Mouse (Mus musculus) lung, adult 2 months (tissue): Measurements from ENCODE around the gene Fscn2. TPM values are rescaled to one million over a fixed set of nuclear protein-coding genes. Genes with fewer than 3 reads are reported as not detected.

ENCODE experiments used
- DNase-seq: peaks from one replicate; pipeline ENCODE4 v3.0.0; 2022
- H3K4me1 ChIP-seq: fragments of 200-500 bp; 2 replicates; pipeline ENCODE4 v1.6.1; 2011; ENCODE audit warnings: low read length; ENCODE audit not compliant: control insufficient read depth, insufficient read depth
- H3K4me3 ChIP-seq: fragments of 200-500 bp; replicated peaks from 2 replicates; pipeline ENCODE3; 2011; ENCODE audit warnings: low read depth, mild to moderate bottlenecking, control low read depth, low read length; ENCODE audit errors: extremely low read depth
- CTCF ChIP-seq: fragments of 200-500 bp; IDR thresholded peaks from 2 replicates; pipeline ENCODE4 v1.5.1; 2011; ENCODE audit warnings: mild to moderate bottlenecking, low read length, control low read depth; ENCODE audit not compliant: insufficient read depth
- POLR2A ChIP-seq: fragments of 200-500 bp; IDR thresholded peaks from 2 replicates; pipeline ENCODE4 v1.6.1; 2011; ENCODE audit warnings: low read depth, mild to moderate bottlenecking, control low read depth, low read length, borderline replicate concordance; ENCODE audit errors: extremely low read depth
- WGBS: fragments of 180-500 bp; shearing (Covaris S2); methylation state at CpG from one replicate; pipeline ENCODE4 v1.1.7; 2018; 5-methylcytosine and 5-hydroxymethylcytosine counted together
- polyA plus RNA-seq: library from polyadenylated mRNA; depleted of rRNA; stranded (reverse); fragments of >200 nt; gene quantifications from 2 replicates; pipeline ENCODE4 v1.2.3, GENCODE M21; 2012

The Fscn2 gene
- polyA plus RNA-seq, 1 experiment, result 0.60 TPM

GRCm38 (mm10) chr11:120319310-120319709 is 42.0 kb upstream of the Fscn2 start:
- no peak for DNase-seq
- TF ChIP-seq POLR2A (no peak), CTCF (no peak)
- WGBS, result 90% methylated on average over 5 of the region's 5 CpGs
- Histone ChIP-seq H3K4me1 (0 out of 2 replicates have a peak, but pooled peaks cover 2% of the 10 kb centered on the region), H3K4me3 (no peak overlapping the region)

GRCm38 (mm10) chr11:120320156-120320555 is 41.2 kb upstream of the Fscn2 start:
- Histone ChIP-seq H3K4me1 (0 out of 2 replicates have a peak, but pooled peaks cover 2% of the 10 kb centered on the region), H3K4me3 (no peak overlapping the region)
- WGBS, result 98% methylated on average over 10 of the region's 10 CpGs
- DNase-seq, result no peak
- TF ChIP-seq POLR2A (no peak), CTCF (no peak)

GRCm38 (mm10) chr11:120335431-120336021 is 25.8 kb upstream of the Fscn2 start:
- Histone ChIP-seq H3K4me3 (no peak overlapping the region), H3K4me1 (no peaks in the 10 kb centered on the region)
- TF ChIP-seq POLR2A, result no peak
- no peak for TF ChIP-seq CTCF
- 70% methylated on average over 6 of the region's 6 CpGs for WGBS
- DNase-seq, result no peak

- Histone ChIP-seq H3K4me3 (no peak overlapping the region), H3K4me1 (no peaks in the 10 kb centered on the region)
- 41% methylated on average over 2 of the region's 2 CpGs for WGBS
- DNase-seq, result no peak
- TF ChIP-seq CTCF (no peak), POLR2A (no peak)
Measured at GRCm38 (mm10) chr11:120337447-120337846, 23.9 kb upstream of the Fscn2 start.

GRCm38 (mm10) chr11:120338786-120339185 is 22.5 kb upstream of the Fscn2 start:
- DNase-seq, result no peak
- no peak overlapping the region for H3K4me3 ChIP-seq
- H3K4me1 ChIP-seq, result no peaks in the 10 kb centered on the region
- TF ChIP-seq CTCF (no peak), POLR2A (no peak)
- WGBS, result 80% methylated on average over 3 of the region's 3 CpGs

- no peak for DNase-seq
- H3K4me1 ChIP-seq, result peaks cover 2% of the 10 kb centered on the region
- no peak for TF ChIP-seq POLR2A
- TF ChIP-seq CTCF, result no peak
- no peak overlapping the region for H3K4me3 ChIP-seq
- 66% methylated on average over 10 of the region's 10 CpGs for WGBS
Measured at GRCm38 (mm10) chr11:120339978-120340513, 21.3 kb upstream of the Fscn2 start.

GRCm38 (mm10) chr11:120341661-120342060 is 19.7 kb upstream of the Fscn2 start:
- TF ChIP-seq CTCF, result no peak
- TF ChIP-seq POLR2A, result no peak
- Histone ChIP-seq H3K4me1 (peaks cover 9% of the 10 kb centered on the region), H3K4me3 (no peak overlapping the region)
- 95% methylated on average over 4 of the region's 4 CpGs for whole genome bisulfite sequencing
- no peak for DNase-seq

- peaks cover 11% of the 10 kb centered on the region for H3K4me1 ChIP-seq
- DNase-seq, result no peak
- 91% methylated on average over 5 of the region's 5 CpGs for WGBS
- TF ChIP-seq POLR2A, result no peak
- no peak overlapping the region for H3K4me3 ChIP-seq
Measured at GRCm38 (mm10) chr11:120342656-120343160, 18.6 kb upstream of the Fscn2 start.

GRCm38 (mm10) chr11:120343519-120344309 is 17.6 kb upstream of the Fscn2 start:
- no peak for TF ChIP-seq POLR2A
- TF ChIP-seq CTCF, result no peak
- whole genome bisulfite sequencing, result 52% methylated on average over 5 of the region's 5 CpGs
- Histone ChIP-seq H3K4me1 (peaks cover 11% of the 10 kb centered on the region), H3K4me3 (no peak overlapping the region)
- DNase-seq, result no peak

- Histone ChIP-seq H3K4me1 (peaks cover 11% of the 10 kb centered on the region), H3K4me3 (no peak overlapping the region)
- DNase-seq, result no peak
- 40% methylated on average over 5 of the region's 5 CpGs for WGBS
- TF ChIP-seq CTCF, result no peak
- no peak for TF ChIP-seq POLR2A
Measured at GRCm38 (mm10) chr11:120344310-120344920, 16.9 kb upstream of the Fscn2 start.
